Mouse (Mus musculus): ENCODE results near the gene A630076J17Rik.
A peak's percentile ranks its signal among the peaks of the same experiment; 100 is the strongest.

- TF ChIP-seq CTCF (IDR thresholded peaks at IDR 0.05; ENCODE audit: borderline replicate concordance, insufficient read depth, low read depth, low read length) (peak; percentile 92), POLR2A (IDR thresholded peaks at IDR 0.05; ENCODE audit: borderline replicate concordance, insufficient read depth, low read length) (no peak)
Measured at GRCm38 (mm10) chr3:107233351-107233813, 3.0 kb downstream of the A630076J17Rik start.
